9 mouse cellular contexts compared by ENCODE assay signal in the genomic region with DNA sequence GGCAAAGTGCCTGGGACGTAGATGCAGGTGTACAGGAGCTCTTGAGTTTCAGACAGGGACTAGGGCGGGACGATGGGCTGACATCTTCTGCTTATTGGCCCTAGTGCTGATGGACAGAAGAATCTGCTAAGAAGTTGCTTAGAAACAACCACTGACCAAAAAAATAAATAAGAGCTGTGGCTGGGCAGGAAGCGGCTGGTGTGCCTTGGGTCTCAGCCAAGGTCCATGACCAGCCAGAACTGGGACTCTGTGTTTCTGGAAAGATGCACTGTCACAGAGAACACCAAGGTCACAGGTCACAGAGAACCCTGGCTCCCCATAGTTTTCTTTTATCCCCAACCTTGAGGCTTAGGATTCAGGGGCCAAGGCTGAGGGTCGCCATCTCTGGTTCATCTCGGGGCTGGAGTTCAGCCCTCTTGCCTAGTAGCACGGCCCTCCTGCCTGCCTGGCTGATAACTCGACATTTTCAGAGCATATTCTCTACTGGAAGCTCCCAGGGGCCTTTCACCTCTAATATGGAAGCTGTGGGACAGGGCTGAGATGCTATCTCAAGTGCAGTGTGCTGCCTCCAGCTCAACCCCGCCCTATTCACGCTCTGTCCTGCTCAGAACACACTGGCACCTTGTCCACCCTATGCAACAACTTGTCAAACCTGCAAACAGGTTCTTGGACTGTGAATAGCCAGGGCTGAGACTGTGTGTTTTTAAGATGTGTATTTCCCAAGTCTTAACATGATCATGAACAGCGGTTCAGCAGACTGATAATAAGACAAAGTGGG. TPM values are rescaled to one million over a fixed set of nuclear protein-coding genes. Genes with fewer than 3 reads are reported as not detected.
DNase-seq lines count a peak whose midpoint lies in the region; ATAC-seq and TF ChIP-seq lines count a peak whose summit lies in the region.
"Had no signal": no experiment of that assay in that cellular context is flagged by ENCODE, and none has a peak within 500 bp of the region (broad histone marks: within the 10 kb centered on the region; RNA-seq: fewer than 3 reads in every experiment).

No protein-coding gene starts in this region.

- TF ChIP-seq POLR2A in kidney, adult 2 months (IDR thresholded peaks at IDR 0.05; ENCODE audit: low read depth, low read length), result no peak

- H3K4me3 ChIP-seq in kidney, adult 2 months (ENCODE audit: insufficient read depth, low read depth, low read length), result no peak overlapping the region
- H3K4me3 ChIP-seq in kidney, embryonic 16.5 days (ENCODE audit: low read length), result no peak overlapping the region
- H3K4me3 ChIP-seq in midbrain, embryonic 15.5 days, result no peak overlapping the region
- H3K4me3 ChIP-seq in intestine, embryonic 15.5 days (replicated peaks), result no peak overlapping the region
- H3K4me3 ChIP-seq: limb, embryonic 13.5 days had no signal

- 0 out of 2 replicates have a peak, but pooled peaks cover 4% of the 10 kb centered on the region for H3K4me1 ChIP-seq in kidney, adult 2 months (ENCODE audit: control insufficient read depth, insufficient read depth, low read length)
- H3K4me1 ChIP-seq in kidney, embryonic 16.5 days (ENCODE audit: insufficient read depth, low read length), result peaks cover 16% of the 10 kb centered on the region
- no peaks in the 10 kb centered on the region for H3K4me1 ChIP-seq in midbrain, embryonic 15.5 days
- H3K4me1 ChIP-seq in intestine, embryonic 15.5 days (replicated peaks), result peaks cover 7% of the 10 kb centered on the region; the same call in 1 of the 2 replicates
- H3K4me1 ChIP-seq: limb, embryonic 13.5 days had no signal

- H3K9me3 ChIP-seq in kidney, embryonic 16.5 days (ENCODE audit: low read length), result no peaks in the 10 kb centered on the region
- no peaks in the 10 kb centered on the region for H3K9me3 ChIP-seq in midbrain, embryonic 15.5 days
- no peaks in the 10 kb centered on the region for H3K9me3 ChIP-seq in intestine, embryonic 15.5 days
- H3K9me3 ChIP-seq: limb, embryonic 13.5 days had no signal

- no peak for TF ChIP-seq CTCF in kidney, adult 2 months (conservative IDR thresholded peaks at IDR 0.05; ENCODE audit: insufficient read depth, insufficient read length, low read depth, low read length)

- DNase-seq in kidney, adult 2 months, result peak; percentile 75
- DNase-seq in kidney, postnatal 25 days, result peak; percentile 61 to 75
- DNase-seq in cerebellum, adult 9-10 months, result no peak

- no peak overlapping the region for H3K4me2 ChIP-seq in kidney, embryonic 16.5 days (replicated peaks; ENCODE audit: low read depth, low read length)
- no peak overlapping the region for H3K4me2 ChIP-seq in midbrain, embryonic 15.5 days
- H3K4me2 ChIP-seq in intestine, embryonic 15.5 days (replicated peaks), result no peak overlapping the region
- H3K4me2 ChIP-seq: limb, embryonic 13.5 days had no signal

- H3K27me3 ChIP-seq in kidney, adult 2 months (replicated peaks; ENCODE audit: control insufficient read depth, insufficient read depth, low read length), result no peaks in the 10 kb centered on the region
- H3K27me3 ChIP-seq in kidney, embryonic 16.5 days (ENCODE audit: insufficient read depth, low read length), result no peaks in the 10 kb centered on the region
- H3K27me3 ChIP-seq in midbrain, embryonic 15.5 days (replicated peaks), result no peaks in the 10 kb centered on the region
- H3K27me3 ChIP-seq in intestine, embryonic 15.5 days (replicated peaks), result no peaks in the 10 kb centered on the region
- H3K27me3 ChIP-seq: limb, embryonic 13.5 days had no signal

- H3K9ac ChIP-seq in kidney, embryonic 16.5 days (replicated peaks; ENCODE audit: low read length), result no peak overlapping the region
- no peak overlapping the region for H3K9ac ChIP-seq in midbrain, embryonic 15.5 days
- no peak overlapping the region for H3K9ac ChIP-seq in intestine, embryonic 15.5 days
- H3K9ac ChIP-seq: limb, embryonic 13.5 days had no signal

- WGBS in kidney, adult 2 months, result 72% methylated on average over 11 of the region's 11 CpGs
- WGBS in kidney, embryonic 16.5 days, result 71% methylated on average over 11 of the region's 11 CpGs
- 83% methylated on average over 11 of the region's 11 CpGs for WGBS in midbrain, embryonic 15.5 days
- WGBS in intestine, embryonic 15.5 days, result 77% methylated on average over 11 of the region's 11 CpGs

- H3K36me3 ChIP-seq in kidney, adult 2 months (ENCODE audit: control insufficient read depth, insufficient read depth, low read length), result no peaks in the 10 kb centered on the region
- peaks cover 7% of the 10 kb centered on the region; the same call in 1 of the 2 replicates for H3K36me3 ChIP-seq in kidney, embryonic 16.5 days (ENCODE audit: insufficient read depth, low read length)
- peaks cover 3% of the 10 kb centered on the region; the same call in 1 of the 2 replicates for H3K36me3 ChIP-seq in midbrain, embryonic 15.5 days (replicated peaks)
- H3K36me3 ChIP-seq in intestine, embryonic 15.5 days, result 0 out of 2 replicates have a peak, but pooled peaks cover 7% of the 10 kb centered on the region

- H3K27ac ChIP-seq in kidney, adult 2 months (ENCODE audit: insufficient read depth, low read depth, low read length), result peak overlapping the region; percentile 8
- no peak overlapping the region for H3K27ac ChIP-seq in kidney, embryonic 16.5 days (ENCODE audit: low read length)
- H3K27ac ChIP-seq in midbrain, embryonic 15.5 days, result no peak overlapping the region
- H3K27ac ChIP-seq in intestine, embryonic 15.5 days, result no peak overlapping the region
- H3K27ac ChIP-seq: limb, embryonic 13.5 days had no signal

- ATAC-seq in kidney, embryonic 16.5 days (ENCODE audit: low FRiP score, low TSS enrichment), result no peak
- ATAC-seq in granulocyte monocyte progenitor cell, adult 5-6 weeks (replicated peaks; ENCODE audit: poor library complexity, severe bottlenecking), result peak; percentile 52
- ATAC-seq in monocyte, adult 5-6 weeks (replicated peaks; ENCODE audit: insufficient number of reproducible peaks, low FRiP score, low TSS enrichment, poor library complexity, severe bottlenecking), result 0 out of 2 replicates have a peak, but pooled peaks have one; percentile 21
- no peak for ATAC-seq in midbrain, embryonic 15.5 days (replicated peaks)
- ATAC-seq in intestine, embryonic 15.5 days, result no peak

RNA-seq across cellular contexts. Expression of a gene that starts 6.4 kb away (rescaled TPM):
- polyA plus RNA-seq in kidney, adult 2 months (2012; rRNA removed), result 494 and 636 TPM in 2 replicates
- 174 and 208 TPM in 2 replicates for polyA plus RNA-seq in kidney, embryonic 16.5 days (2015; fragmentation: Nextera tagmentation; extraction: Ambion mirVana)
- 5.6 and 10.4 TPM in 2 replicates for total RNA-seq in granulocyte monocyte progenitor cell, adult 5-6 weeks (2014; fragmentation: Nextera tagmentation)
- 0.30 TPM in 1 of 2 replicates, not detected in the other for total RNA-seq in granulocyte monocyte progenitor cell, adult 5-6 weeks (2017)
- 1.6 to 7.1 TPM in 2 of 3 replicates, not detected in the other for total RNA-seq in monocyte, adult 5-6 weeks (2017)
- polyA plus RNA-seq in midbrain, embryonic 15.5 days (2015; fragmentation: Nextera tagmentation; extraction: Ambion mirVana), result 11.3 and 12.3 TPM in 2 replicates
- polyA plus RNA-seq in intestine, embryonic 15.5 days (2015; fragmentation: Nextera tagmentation; extraction: Ambion mirVana), result 20.2 and 20.9 TPM in 2 replicates

RNA-seq across cellular contexts. Expression of a gene that starts 27.1 kb away (rescaled TPM):
- 28.2 and 29.3 TPM in 2 replicates for polyA plus RNA-seq in kidney, adult 2 months (2012; rRNA removed)
- 53.2 and 55.9 TPM in 2 replicates for polyA plus RNA-seq in kidney, embryonic 16.5 days (2015; fragmentation: Nextera tagmentation; extraction: Ambion mirVana)
- 63.0 and 69.1 TPM in 2 replicates for total RNA-seq in granulocyte monocyte progenitor cell, adult 5-6 weeks (2014; fragmentation: Nextera tagmentation)
- 47.6 and 53.2 TPM in 2 replicates for total RNA-seq in granulocyte monocyte progenitor cell, adult 5-6 weeks (2017)
- 15.4 to 29.0 TPM (median 21.4 TPM) in 3 replicates for total RNA-seq in monocyte, adult 5-6 weeks (2017)
- polyA plus RNA-seq in midbrain, embryonic 15.5 days (2015; fragmentation: Nextera tagmentation; extraction: Ambion mirVana), result 49.2 and 51.1 TPM in 2 replicates
- 54.4 and 54.5 TPM in 2 replicates for polyA plus RNA-seq in intestine, embryonic 15.5 days (2015; fragmentation: Nextera tagmentation; extraction: Ambion mirVana)

RNA-seq across cellular contexts. Expression of a gene that starts 45.2 kb away (rescaled TPM):
- polyA plus RNA-seq in kidney, adult 2 months (2012; rRNA removed), result 5.2 and 6.0 TPM in 2 replicates
- 3.8 and 3.9 TPM in 2 replicates for polyA plus RNA-seq in kidney, embryonic 16.5 days (2015; fragmentation: Nextera tagmentation; extraction: Ambion mirVana)
- total RNA-seq in granulocyte monocyte progenitor cell, adult 5-6 weeks (2014; fragmentation: Nextera tagmentation), result 0.23 and 1.4 TPM in 2 replicates
- 0.17 TPM in 1 of 2 replicates, not detected in the other for total RNA-seq in granulocyte monocyte progenitor cell, adult 5-6 weeks (2017)
- 0.38 to 7.2 TPM (median 0.53 TPM) in 3 replicates for total RNA-seq in monocyte, adult 5-6 weeks (2017)
- polyA plus RNA-seq in midbrain, embryonic 15.5 days (2015; fragmentation: Nextera tagmentation; extraction: Ambion mirVana), result 1.0 TPM in 2 replicates
- 2.3 and 3.0 TPM in 2 replicates for polyA plus RNA-seq in intestine, embryonic 15.5 days (2015; fragmentation: Nextera tagmentation; extraction: Ambion mirVana)

Comparison
In these comparisons a context has a peak if more than half of its experiments do, and no peak if none do; other contexts are left out.
1. ATAC-seq: peak in granulocyte monocyte progenitor cell, adult 5-6 weeks (single experiment) and monocyte, adult 5-6 weeks (single experiment); none in kidney, embryonic 16.5 days (single experiment), midbrain, embryonic 15.5 days (single experiment) and intestine, embryonic 15.5 days (single experiment).